Mouse (Mus musculus) liver, postnatal 0 days (tissue): ENCODE measurements at regions not wholly inside any gene's neighbourhood (a gene's known extent, or its start where the extent isn't known, plus 50 kb on each side); places are given as distances from the start of the nearest gene placed in this dataset.

Source experiments
- ATAC-seq: fragments of 200-750 bp; cut with Nextera tagmentation; 2 replicates; pipeline ENCODE4 v1.8.0; 2017; ENCODE audit warnings: mild to moderate bottlenecking, moderate library complexity
- DNase-seq: peaks from one replicate; pipeline ENCODE4 v3.0.0-alpha.2; 2016
- H3K27ac ChIP-seq: fragments of 300-500 bp; sonication (generic); 2 replicates; pipeline ENCODE4 v1.5.1; 2014; ENCODE audit warnings: antibody characterized with exemption, moderate library complexity, mild to moderate bottlenecking, low read depth
- H3K27me3 ChIP-seq: fragments of 300-500 bp; sonication (generic); 2 replicates; pipeline ENCODE4 v1.6.1; 2014; ENCODE audit warnings: low read length, control low read depth, mixed read lengths; ENCODE audit not compliant: insufficient read depth
- H3K36me3 ChIP-seq: fragments of 300-500 bp; sonication (generic); replicated peaks from 2 replicates; pipeline ENCODE4 v1.6.1; 2014; ENCODE audit warnings: mild to moderate bottlenecking, control low read depth, low read length, moderate library complexity, mixed read lengths; ENCODE audit not compliant: insufficient read depth
- H3K4me1 ChIP-seq: fragments of 300-500 bp; sonication (generic); 2 replicates; pipeline ENCODE4 v1.6.1; 2014; ENCODE audit warnings: antibody characterized with exemption, mild to moderate bottlenecking, control low read depth; ENCODE audit not compliant: insufficient read depth
- H3K4me2 ChIP-seq: fragments of 300-500 bp; sonication (generic); 2 replicates; pipeline ENCODE4 v1.6.1; 2014; ENCODE audit warnings: low read depth, mild to moderate bottlenecking, low read length, moderate library complexity, mixed read lengths
- H3K4me3 ChIP-seq: fragments of 300-500 bp; sonication (generic); 2 replicates; pipeline ENCODE4 v1.5.1; 2014; ENCODE audit warnings: low read depth, low read length
- H3K9ac ChIP-seq: fragments of 300-500 bp; sonication (generic); replicated peaks from 2 replicates; pipeline ENCODE4 v1.6.1; 2014; ENCODE audit warnings: mild to moderate bottlenecking, moderate library complexity
- H3K9me3 ChIP-seq: fragments of 300-500 bp; sonication (generic); 2 replicates; pipeline ENCODE4 v1.6.1; 2016; ENCODE audit warnings: mild to moderate bottlenecking, control low read depth, low read length, mixed read lengths
- CTCF ChIP-seq: sonication (generic); IDR thresholded peaks from 2 replicates; pipeline ENCODE4 v1.5.1; 2016; ENCODE audit warnings: antibody characterized with exemption, low read depth
- EP300 ChIP-seq: IDR thresholded peaks from 2 replicates; pipeline ENCODE4 v1.6.1; 2016; ENCODE audit warnings: antibody characterized with exemption, low read depth, mild to moderate bottlenecking
- WGBS: fragments of 180-500 bp; shearing (Covaris S2); extraction: QIAGEN DNeasy Blood & Tissue Kit; methylation state at CpG from one replicate; pipeline ENCODE4 v1.1.7; 2014; ENCODE audit not compliant: insufficient replicate concordance; 5-methylcytosine and 5-hydroxymethylcytosine counted together

GRCm38 (mm10) chr4:22946788-22947406 lies 458.7 kb upstream of the Pou3f2 start:
- Histone ChIP-seq H3K27ac (no peak overlapping the region), H3K9ac (no peak overlapping the region), H3K4me1 (no peaks in the 10 kb centered on the region), H3K27me3 (no peaks in the 10 kb centered on the region), H3K9me3 (no peaks in the 10 kb centered on the region), H3K4me3 (no peak overlapping the region), H3K4me2 (no peak overlapping the region), H3K36me3 (no peaks in the 10 kb centered on the region)
- no peak for TF ChIP-seq CTCF
- no peak for TF ChIP-seq EP300
- DNase-seq (no peak), ATAC-seq (no peak)
- 65% methylated on average over 7 of the region's 7 CpGs for WGBS

- Histone ChIP-seq H3K27me3 (no peaks in the 10 kb centered on the region), H3K36me3 (no peaks in the 10 kb centered on the region), H3K4me3 (no peak overlapping the region), H3K9me3 (no peaks in the 10 kb centered on the region), H3K4me1 (no peaks in the 10 kb centered on the region), H3K27ac (no peak overlapping the region), H3K4me2 (no peak overlapping the region), H3K9ac (no peak overlapping the region)
- ATAC-seq (no peak), DNase-seq (no peak)
- TF ChIP-seq CTCF, result no peak
- TF ChIP-seq EP300, result no peak
- 58% methylated on average over 1 of the region's 1 CpGs for WGBS
Observed at GRCm38 (mm10) chr4:22938302-22938701, 450.1 kb upstream of the Pou3f2 start.

- TF ChIP-seq EP300 (no peak), CTCF (no peak)
- H3K27ac ChIP-seq, result no peak overlapping the region
- no peaks in the 10 kb centered on the region for H3K27me3 ChIP-seq
- DNase-seq (no peak), ATAC-seq (no peak)
- H3K9ac ChIP-seq, result no peak overlapping the region
- no peaks in the 10 kb centered on the region for H3K4me1 ChIP-seq
- H3K9me3 ChIP-seq, result no peaks in the 10 kb centered on the region
- no peak overlapping the region for H3K4me3 ChIP-seq
- WGBS, result 73% methylated on average over 8 of the region's 8 CpGs
- no peaks in the 10 kb centered on the region for H3K36me3 ChIP-seq
- no peak overlapping the region for H3K4me2 ChIP-seq
Observed at GRCm38 (mm10) chr4:22924181-22924580, 436.0 kb upstream of the Pou3f2 start.

- no peaks in the 10 kb centered on the region for H3K4me1 ChIP-seq
- no peak for ATAC-seq
- no peak overlapping the region for H3K4me3 ChIP-seq
- H3K9ac ChIP-seq, result no peak overlapping the region
- no peak overlapping the region for H3K4me2 ChIP-seq
- no peak for TF ChIP-seq EP300
- TF ChIP-seq CTCF, result no peak
- 60% methylated on average over 5 of the region's 5 CpGs for WGBS
- no peak overlapping the region for H3K27ac ChIP-seq
- H3K36me3 ChIP-seq, result no peaks in the 10 kb centered on the region
- no peaks in the 10 kb centered on the region for H3K27me3 ChIP-seq
- DNase-seq, result no peak
- H3K9me3 ChIP-seq, result no peaks in the 10 kb centered on the region
Observed at GRCm38 (mm10) chr4:22914886-22915285, 426.7 kb upstream of the Pou3f2 start.

- Histone ChIP-seq H3K27me3 (no peaks in the 10 kb centered on the region), H3K4me2 (no peak overlapping the region), H3K9me3 (no peaks in the 10 kb centered on the region; the same call in 1 of the 2 replicates), H3K36me3 (no peaks in the 10 kb centered on the region), H3K9ac (no peak overlapping the region), H3K4me3 (no peak overlapping the region), H3K27ac (no peak overlapping the region), H3K4me1 (no peaks in the 10 kb centered on the region)
- no peak for DNase-seq
- WGBS, result 83% methylated on average over 4 of the region's 4 CpGs
- no peak for ATAC-seq
- TF ChIP-seq CTCF (no peak), EP300 (no peak)
Observed at GRCm38 (mm10) chr4:22892694-22893046, 404.5 kb upstream of the Pou3f2 start.

GRCm38 (mm10) chr4:22891974-22892693 lies 404.0 kb upstream of the Pou3f2 start:
- Histone ChIP-seq H3K27ac (no peak overlapping the region), H3K27me3 (no peaks in the 10 kb centered on the region), H3K9ac (no peak overlapping the region), H3K4me1 (no peaks in the 10 kb centered on the region), H3K9me3 (no peaks in the 10 kb centered on the region; the same call in 1 of the 2 replicates), H3K4me2 (no peak overlapping the region), H3K4me3 (no peak overlapping the region), H3K36me3 (no peaks in the 10 kb centered on the region)
- TF ChIP-seq EP300 (no peak), CTCF (no peak)
- ATAC-seq (no peak), DNase-seq (no peak)
- WGBS, result 51% methylated on average over 3 of the region's 3 CpGs
